Comparison of ENCODE assay signal across 23 mouse cellular contexts in the genomic region with DNA sequence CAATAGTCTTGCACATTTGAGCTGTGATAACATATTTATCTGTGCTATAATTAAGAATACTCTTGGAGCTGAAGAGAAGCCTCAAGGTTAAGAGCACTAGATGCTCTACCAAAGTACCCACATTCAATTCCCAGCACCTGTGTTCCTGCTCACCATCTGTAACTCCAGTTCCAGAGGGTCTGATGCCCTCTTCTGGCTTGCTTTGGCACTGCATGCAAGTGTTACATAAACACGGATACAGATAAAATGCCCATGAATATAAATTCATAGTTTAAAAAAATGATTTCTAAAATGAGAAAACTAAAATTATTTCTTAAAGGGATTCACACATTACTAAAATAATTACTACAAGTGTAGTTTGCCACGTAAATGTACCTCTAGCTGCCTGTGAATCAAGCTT.
DNase-seq lines count a peak whose midpoint lies in the region; ATAC-seq and TF ChIP-seq lines count a peak whose summit lies in the region.
"Had no signal": no experiment of that assay in that cellular context is flagged by ENCODE, and none has a peak within 500 bp of the region (broad histone marks: within the 10 kb centered on the region; RNA-seq: fewer than 3 reads in every experiment).

No protein-coding gene starts in this region.

- H3K4me3 ChIP-seq in hindbrain, postnatal 0 days (ENCODE audit: low read length): no peak overlapping the region
- no peak overlapping the region for H3K4me3 ChIP-seq in hindbrain, embryonic 11.5 days (ENCODE audit: low read depth, low read length)
- no peak overlapping the region for H3K4me3 ChIP-seq in midbrain, embryonic 11.5 days (ENCODE audit: low read depth, low read length)
- H3K4me3 ChIP-seq in midbrain, embryonic 14.5 days (replicated peaks; ENCODE audit: low read depth, low read length): no peak overlapping the region
- no peak overlapping the region for H3K4me3 ChIP-seq in ES-E14 (ENCODE audit: insufficient read depth in 1 of 2, low read depth in 1 of 2, low read length in 2 of 2, poor library complexity in 1 of 2, severe bottlenecking in 1 of 2)
- no peak overlapping the region for H3K4me3 ChIP-seq in stomach, postnatal 0 days (ENCODE audit: low read depth, low read length)
- no peak overlapping the region for H3K4me3 ChIP-seq in neural tube, embryonic 15.5 days (replicated peaks)
- H3K4me3 ChIP-seq: embryonic facial prominence, embryonic 12.5 days; erythroblast, embryonic 14.5 days; forebrain, embryonic 13.5 days; heart, embryonic 12.5 days; hindbrain, embryonic 15.5 days; liver, embryonic 12.5 days; lung, embryonic 15.5 days; midbrain, embryonic 12.5 days; myocyte had no signal

- TF ChIP-seq EP300 in stomach, postnatal 0 days (optimal IDR thresholded peaks at IDR 0.05): no peak

- H3K4me1 ChIP-seq in hindbrain, postnatal 0 days (ENCODE audit: insufficient read depth, low read length): no peaks in the 10 kb centered on the region
- no peaks in the 10 kb centered on the region for H3K4me1 ChIP-seq in hindbrain, embryonic 11.5 days (replicated peaks; ENCODE audit: control insufficient read depth, insufficient read depth, low read length)
- peaks cover 5% of the 10 kb centered on the region; the same call in 1 of the 2 replicates for H3K4me1 ChIP-seq in midbrain, embryonic 11.5 days (ENCODE audit: control insufficient read depth, insufficient read depth, low read length)
- H3K4me1 ChIP-seq in midbrain, embryonic 14.5 days (ENCODE audit: control insufficient read depth, insufficient read depth, low read length): no peaks in the 10 kb centered on the region
- H3K4me1 ChIP-seq in ES-E14 (ENCODE audit: control insufficient read depth in 2 of 2, insufficient read depth in 2 of 2, low read length in 2 of 2, poor library complexity in 1 of 2): no peaks in the 10 kb centered on the region
- no peaks in the 10 kb centered on the region for H3K4me1 ChIP-seq in stomach, postnatal 0 days (replicated peaks; ENCODE audit: control insufficient read depth, insufficient read depth)
- H3K4me1 ChIP-seq in neural tube, embryonic 15.5 days: no peaks in the 10 kb centered on the region; the same call in 1 of the 2 replicates
- H3K4me1 ChIP-seq: embryonic facial prominence, embryonic 12.5 days; forebrain, embryonic 13.5 days; hindbrain, embryonic 15.5 days; liver, embryonic 12.5 days; lung, embryonic 15.5 days had no signal

- H3K36me3 ChIP-seq in hindbrain, postnatal 0 days (ENCODE audit: insufficient read depth, low read length): no peaks in the 10 kb centered on the region
- H3K36me3 ChIP-seq in hindbrain, embryonic 11.5 days (ENCODE audit: control insufficient read depth, insufficient read depth, low read length): no peaks in the 10 kb centered on the region
- H3K36me3 ChIP-seq in midbrain, embryonic 11.5 days (ENCODE audit: control insufficient read depth, insufficient read depth, low read length): no peaks in the 10 kb centered on the region
- H3K36me3 ChIP-seq in midbrain, embryonic 14.5 days (ENCODE audit: control insufficient read depth, insufficient read depth, low read length): no peaks in the 10 kb centered on the region
- H3K36me3 ChIP-seq in ES-E14 (ENCODE audit: control insufficient read depth, insufficient read depth, low read length, poor library complexity, severe bottlenecking): no peaks in the 10 kb centered on the region
- H3K36me3 ChIP-seq in stomach, postnatal 0 days (ENCODE audit: control insufficient read depth, insufficient read depth, low read length): no peaks in the 10 kb centered on the region
- H3K36me3 ChIP-seq in neural tube, embryonic 15.5 days: no peaks in the 10 kb centered on the region
- H3K36me3 ChIP-seq: embryonic facial prominence, embryonic 12.5 days; heart, embryonic 12.5 days; hindbrain, embryonic 15.5 days; liver, embryonic 12.5 days; lung, embryonic 15.5 days; midbrain, embryonic 12.5 days had no signal

- no peak for ATAC-seq in hindbrain, postnatal 0 days
- no peak for ATAC-seq in hindbrain, embryonic 11.5 days (ENCODE audit: low FRiP score)
- no peak for ATAC-seq in midbrain, embryonic 11.5 days (ENCODE audit: low FRiP score)
- ATAC-seq in midbrain, embryonic 14.5 days (ENCODE audit: low FRiP score, low TSS enrichment): no peak
- ATAC-seq in stomach, postnatal 0 days (ENCODE audit: low FRiP score, low TSS enrichment): no peak
- no peak for ATAC-seq in neural tube, embryonic 15.5 days (ENCODE audit: low FRiP score)
- ATAC-seq: forebrain, embryonic 13.5 days; liver, embryonic 12.5 days had no signal

- TF ChIP-seq CTCF in hindbrain, postnatal 0 days (IDR thresholded peaks at IDR 0.05; ENCODE audit: low read depth): peak; percentile 23; the same call in 1 of the 2 replicates
- peak; percentile 32; the same call in 1 of the 2 replicates for TF ChIP-seq CTCF in stomach, postnatal 0 days (IDR thresholded peaks at IDR 0.05; ENCODE audit: low read depth)

- 94% methylated on average over 2 of the region's 2 CpGs for WGBS in hindbrain, postnatal 0 days
- WGBS in hindbrain, embryonic 11.5 days: 94% methylated on average over 2 of the region's 2 CpGs
- 89% methylated on average over 2 of the region's 2 CpGs for WGBS in midbrain, embryonic 11.5 days
- 89% methylated on average over 2 of the region's 2 CpGs for WGBS in midbrain, embryonic 14.5 days
- 86% methylated on average over 2 of the region's 2 CpGs for WGBS in stomach, postnatal 0 days
- 95% methylated on average over 2 of the region's 2 CpGs for WGBS in neural tube, embryonic 15.5 days

- H3K9me3 ChIP-seq in hindbrain, postnatal 0 days (ENCODE audit: low read length): no peaks in the 10 kb centered on the region
- no peaks in the 10 kb centered on the region for H3K9me3 ChIP-seq in hindbrain, embryonic 11.5 days (ENCODE audit: control insufficient read depth, low read length)
- H3K9me3 ChIP-seq in midbrain, embryonic 11.5 days (ENCODE audit: control insufficient read depth, low read length): no peaks in the 10 kb centered on the region
- H3K9me3 ChIP-seq in midbrain, embryonic 14.5 days (ENCODE audit: control insufficient read depth, low read length): no peaks in the 10 kb centered on the region
- H3K9me3 ChIP-seq in ES-E14 (ENCODE audit: control insufficient read depth, insufficient read depth, low read depth, low read length): no peaks in the 10 kb centered on the region
- no peaks in the 10 kb centered on the region for H3K9me3 ChIP-seq in stomach, postnatal 0 days (ENCODE audit: control insufficient read depth, low read length)
- no peaks in the 10 kb centered on the region for H3K9me3 ChIP-seq in neural tube, embryonic 15.5 days (replicated peaks)
- H3K9me3 ChIP-seq: embryonic facial prominence, embryonic 12.5 days; forebrain, embryonic 13.5 days; heart, embryonic 12.5 days; hindbrain, embryonic 15.5 days; liver, embryonic 12.5 days; lung, embryonic 15.5 days; midbrain, embryonic 12.5 days had no signal

- in situ Hi-C loops in ES-E14 (cut with MboI; ENCODE audit: low sequenced_read_pairs in 2 of 2, unreplicated experiment in 2 of 2): loop anchor here in 1 of 2 experiments (10.0 kb wide), 1 partner anchor 349 kb away; no protein-coding TSS in a partner anchor

- no peak overlapping the region for H3K4me2 ChIP-seq in hindbrain, postnatal 0 days (ENCODE audit: low read depth, low read length)
- H3K4me2 ChIP-seq in hindbrain, embryonic 11.5 days (replicated peaks; ENCODE audit: low read depth, low read length): no peak overlapping the region
- no peak overlapping the region for H3K4me2 ChIP-seq in midbrain, embryonic 11.5 days
- no peak overlapping the region for H3K4me2 ChIP-seq in midbrain, embryonic 14.5 days (ENCODE audit: low read length)
- no peak overlapping the region for H3K4me2 ChIP-seq in stomach, postnatal 0 days (replicated peaks; ENCODE audit: low read depth)
- H3K4me2 ChIP-seq in neural tube, embryonic 15.5 days: no peak overlapping the region
- H3K4me2 ChIP-seq: embryonic facial prominence, embryonic 12.5 days; forebrain, embryonic 13.5 days; heart, embryonic 12.5 days; hindbrain, embryonic 15.5 days; liver, embryonic 12.5 days; lung, embryonic 15.5 days; midbrain, embryonic 12.5 days had no signal

- no peak for DNase-seq in hindbrain, postnatal 0 days (ENCODE audit: low spot score)
- no peak for DNase-seq in hindbrain, embryonic 11.5 days (ENCODE audit: low spot score)
- DNase-seq in midbrain, embryonic 11.5 days (ENCODE audit: low spot score, missing footprints): peak; percentile 78
- no peak for DNase-seq in midbrain, embryonic 14.5 days
- DNase-seq in ES-E14 (ENCODE audit: low read depth, low spot score): no peak
- DNase-seq in stomach, postnatal 0 days (ENCODE audit: low spot score): no peak
- DNase-seq: adrenal gland, adult 8-10 months; cerebellum, adult 11 months; gastrocnemius, postnatal 25 days; kidney, adult 2 months; kidney, postnatal 14 days; right cerebral cortex, postnatal 14 days had no signal

- H3K27ac ChIP-seq in hindbrain, postnatal 0 days: no peak overlapping the region
- no peak overlapping the region for H3K27ac ChIP-seq in hindbrain, embryonic 11.5 days (ENCODE audit: low read depth, low read length)
- H3K27ac ChIP-seq in midbrain, embryonic 11.5 days (ENCODE audit: low read depth, low read length): no peak overlapping the region
- H3K27ac ChIP-seq in midbrain, embryonic 14.5 days (replicated peaks; ENCODE audit: low read depth, low read length): no peak overlapping the region
- no peak overlapping the region for H3K27ac ChIP-seq in ES-E14 (ENCODE audit: insufficient read depth, low read depth, low read length, poor library complexity, severe bottlenecking)
- no peak overlapping the region for H3K27ac ChIP-seq in stomach, postnatal 0 days (replicated peaks)
- H3K27ac ChIP-seq in neural tube, embryonic 15.5 days (replicated peaks): no peak overlapping the region
- H3K27ac ChIP-seq: embryonic facial prominence, embryonic 12.5 days; forebrain, embryonic 13.5 days; hindbrain, embryonic 15.5 days; liver, embryonic 12.5 days; lung, embryonic 15.5 days; macrophage; midbrain, embryonic 12.5 days had no signal

- no peak overlapping the region for H3K9ac ChIP-seq in hindbrain, postnatal 0 days (replicated peaks; ENCODE audit: low read length)
- no peak overlapping the region for H3K9ac ChIP-seq in hindbrain, embryonic 11.5 days (ENCODE audit: low read depth, low read length)
- H3K9ac ChIP-seq in midbrain, embryonic 11.5 days (ENCODE audit: low read length): no peak overlapping the region
- no peak overlapping the region for H3K9ac ChIP-seq in midbrain, embryonic 14.5 days (replicated peaks; ENCODE audit: low read length)
- no peak overlapping the region for H3K9ac ChIP-seq in ES-E14 (ENCODE audit: insufficient read depth, low read depth, low read length, poor library complexity, severe bottlenecking)
- no peak overlapping the region for H3K9ac ChIP-seq in stomach, postnatal 0 days (ENCODE audit: low read length)
- H3K9ac ChIP-seq in neural tube, embryonic 15.5 days (replicated peaks): no peak overlapping the region
- H3K9ac ChIP-seq: embryonic facial prominence, embryonic 12.5 days; forebrain, embryonic 13.5 days; heart, embryonic 12.5 days; hindbrain, embryonic 15.5 days; liver, embryonic 12.5 days; lung, embryonic 15.5 days; midbrain, embryonic 12.5 days had no signal

- no peaks in the 10 kb centered on the region for H3K27me3 ChIP-seq in hindbrain, postnatal 0 days (ENCODE audit: insufficient read depth, low read length)
- no peaks in the 10 kb centered on the region for H3K27me3 ChIP-seq in hindbrain, embryonic 11.5 days (ENCODE audit: control insufficient read depth, insufficient read depth, low read length)
- no peaks in the 10 kb centered on the region for H3K27me3 ChIP-seq in midbrain, embryonic 11.5 days (ENCODE audit: control insufficient read depth, insufficient read depth, low read length)
- H3K27me3 ChIP-seq in midbrain, embryonic 14.5 days (ENCODE audit: control insufficient read depth, insufficient read depth, low read length): no peaks in the 10 kb centered on the region
- no peaks in the 10 kb centered on the region for H3K27me3 ChIP-seq in stomach, postnatal 0 days (ENCODE audit: control insufficient read depth, insufficient read depth, low read length)
- no peaks in the 10 kb centered on the region for H3K27me3 ChIP-seq in neural tube, embryonic 15.5 days (replicated peaks)
- H3K27me3 ChIP-seq: embryonic facial prominence, embryonic 12.5 days; forebrain, embryonic 13.5 days; heart, embryonic 12.5 days; hindbrain, embryonic 15.5 days; liver, embryonic 12.5 days; lung, embryonic 15.5 days had no signal
